Mouse (Mus musculus) embryonic facial prominence, embryonic 14.5 days (tissue): ENCODE measurements around the gene Slc2a6. TPM values are rescaled to one million over a fixed set of nuclear protein-coding genes. Genes with fewer than 3 reads are reported as not detected.

Source experiments
- ATAC-seq: fragments of 200-750 bp; cut with Nextera tagmentation; 2 replicates; pipeline ENCODE4 v1.8.0; 2017; ENCODE audit warnings: low read depth, moderate number of reproducible peaks, moderate TSS enrichment
- DNase-seq: peaks from one replicate; pipeline ENCODE4 v3.0.0-alpha.2; 2015; ENCODE audit warnings: low spot score
- H3K27ac ChIP-seq: fragments of 300-500 bp; sonication (generic); replicated peaks from 2 replicates; pipeline ENCODE4 v1.5.1; 2014; ENCODE audit warnings: low read depth, mild to moderate bottlenecking, low read length, moderate library complexity
- H3K27me3 ChIP-seq: fragments of 300-500 bp; sonication (generic); replicated peaks from 2 replicates; pipeline ENCODE4 v1.6.1; 2014; ENCODE audit warnings: low read length; ENCODE audit not compliant: control insufficient read depth, insufficient read depth
- H3K36me3 ChIP-seq: fragments of 300-500 bp; sonication (generic); 2 replicates; pipeline ENCODE4 v1.6.1; 2014; ENCODE audit warnings: low read length, mixed read lengths; ENCODE audit not compliant: control insufficient read depth, insufficient read depth
- H3K4me1 ChIP-seq: fragments of 300-500 bp; sonication (generic); 2 replicates; pipeline ENCODE4 v1.6.1; 2014; ENCODE audit warnings: antibody characterized with exemption, low read length; ENCODE audit not compliant: control insufficient read depth, insufficient read depth
- H3K4me2 ChIP-seq: fragments of 300-500 bp; sonication (generic); 2 replicates; pipeline ENCODE4 v1.6.1; 2014; ENCODE audit warnings: low read depth, mild to moderate bottlenecking, low read length, moderate library complexity, mixed read lengths
- H3K4me3 ChIP-seq: fragments of 300-500 bp; sonication (generic); 2 replicates; pipeline ENCODE4 v1.5.1; 2014; ENCODE audit warnings: low read depth, mild to moderate bottlenecking, low read length
- H3K9ac ChIP-seq: fragments of 300-500 bp; sonication (generic); 2 replicates; pipeline ENCODE4 v1.6.1; 2014; ENCODE audit warnings: low read depth, mild to moderate bottlenecking, low read length, moderate library complexity, mixed read lengths
- H3K9me3 ChIP-seq: fragments of 300-500 bp; sonication (generic); 2 replicates; pipeline ENCODE4 v1.6.1; 2016; ENCODE audit warnings: low read length; ENCODE audit not compliant: control insufficient read depth
- WGBS: fragments of 180-500 bp; shearing (Covaris S2); extraction: QIAGEN DNeasy Blood & Tissue Kit; methylation state at CpG from one replicate; pipeline ENCODE4 v1.1.7; 2014; 5-methylcytosine and 5-hydroxymethylcytosine counted together
- polyA plus RNA-seq: library from polyadenylated mRNA; unstranded; fragments of >200 nt; fragmentation: Nextera tagmentation; extraction: Ambion mirVana; gene quantifications from 2 replicates; pipeline ENCODE4 v1.2.1, GENCODE M21; 2014

Slc2a6 gene
- polyA plus RNA-seq, 1 experiment from 2014 or later = 0.63 TPM

- H3K9ac ChIP-seq = no peak overlapping the region
- peaks cover 6% of the 10 kb centered on the region; the same call in 1 of the 2 replicates for H3K4me1 ChIP-seq
- no peak overlapping the region for H3K4me3 ChIP-seq
- WGBS = 68% methylated on average over 7 of the region's 7 CpGs
- H3K9me3 ChIP-seq = no peaks in the 10 kb centered on the region
- no peak for DNase-seq
- H3K27ac ChIP-seq = no peak overlapping the region
- H3K4me2 ChIP-seq = no peak overlapping the region
- no peaks in the 10 kb centered on the region for H3K36me3 ChIP-seq
- no peaks in the 10 kb centered on the region for H3K27me3 ChIP-seq
- ATAC-seq = no peak
Measured at GRCm38 (mm10) chr2:27007701-27008100, 20.1 kb downstream of the Slc2a6 start.

DNA sequence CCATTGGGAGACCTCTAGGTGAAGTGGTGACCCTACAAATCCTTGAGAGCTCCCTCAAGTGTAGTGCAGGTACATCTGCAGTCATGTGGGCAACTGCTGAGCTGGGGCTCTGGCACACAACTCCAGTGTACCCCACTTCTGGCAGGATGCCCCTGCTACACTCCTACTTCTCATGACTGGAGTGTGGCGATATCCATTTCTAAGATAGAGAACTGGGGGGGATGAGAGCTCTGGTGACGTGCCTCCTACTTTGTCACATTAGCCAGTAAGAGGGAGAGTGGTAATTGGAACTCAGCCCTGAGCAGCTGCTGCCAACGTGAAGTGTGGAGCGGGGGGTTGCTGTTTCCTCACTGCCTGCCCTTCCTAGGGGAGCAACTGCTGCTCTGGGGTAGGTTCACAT lies 21.5 kb downstream of the Slc2a6 start:
- H3K27ac ChIP-seq = no peak overlapping the region

GRCm38 (mm10) chr2:26997993-26998392 lies 29.8 kb downstream of the Slc2a6 start:
- 88% methylated on average over 6 of the region's 7 CpGs for WGBS
- H3K4me2 ChIP-seq = no peak overlapping the region
- H3K36me3 ChIP-seq = no peaks in the 10 kb centered on the region
- DNase-seq (no peak), ATAC-seq (no peak)
- no peaks in the 10 kb centered on the region for H3K9me3 ChIP-seq
- no peak overlapping the region for H3K4me3 ChIP-seq
- no peaks in the 10 kb centered on the region for H3K27me3 ChIP-seq
- H3K27ac ChIP-seq = no peak overlapping the region
- H3K4me1 ChIP-seq = no peaks in the 10 kb centered on the region
- H3K9ac ChIP-seq = no peak overlapping the region

More for the DNA sequence above, 21.5 kb downstream of the Slc2a6 start:
- no peak for ATAC-seq
- WGBS = 47% methylated on average over 4 of the region's 4 CpGs
- H3K36me3 ChIP-seq = no peaks in the 10 kb centered on the region
- no peak for DNase-seq
- no peaks in the 10 kb centered on the region for H3K9me3 ChIP-seq
- no peak overlapping the region for H3K9ac ChIP-seq
- no peak overlapping the region for H3K4me3 ChIP-seq
- H3K4me2 ChIP-seq = no peak overlapping the region
- H3K4me1 ChIP-seq = peaks cover 6% of the 10 kb centered on the region; the same call in 1 of the 2 replicates
- no peaks in the 10 kb centered on the region for H3K27me3 ChIP-seq

DNA sequence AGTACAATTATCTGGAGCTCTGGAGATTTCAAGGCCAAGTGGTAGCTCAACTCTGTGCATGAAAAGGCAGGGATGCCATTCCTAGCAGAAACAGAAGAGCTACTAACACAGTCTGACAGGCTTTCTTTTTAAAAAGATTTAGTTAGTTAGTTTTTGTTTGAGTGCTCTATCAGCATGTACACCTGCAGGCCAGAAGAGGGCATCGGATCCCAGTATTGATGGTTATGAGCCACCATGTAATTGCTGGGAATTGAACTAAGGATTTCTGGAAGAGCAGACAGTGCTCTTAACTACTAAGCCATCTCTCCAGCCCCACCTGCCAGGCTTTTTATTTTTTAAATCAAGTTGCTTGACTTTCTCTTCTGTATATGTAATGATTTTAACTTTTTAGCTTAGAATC lies 30.3 kb downstream of the Slc2a6 start:
- DNase-seq (no peak), ATAC-seq (no peak)
- Histone ChIP-seq H3K4me3 (no peak overlapping the region), H3K4me1 (no peaks in the 10 kb centered on the region), H3K4me2 (no peak overlapping the region), H3K9ac (no peak overlapping the region), H3K27ac (no peak overlapping the region), H3K9me3 (no peaks in the 10 kb centered on the region), H3K27me3 (no peaks in the 10 kb centered on the region), H3K36me3 (no peaks in the 10 kb centered on the region)
- WGBS = 56% methylated on average over 1 of the region's 1 CpGs

GRCm38 (mm10) chr2:26993936-26994335 lies 33.9 kb downstream of the Slc2a6 start:
- no peak for ATAC-seq
- Histone ChIP-seq H3K27me3 (no peaks in the 10 kb centered on the region), H3K4me2 (no peak overlapping the region), H3K9me3 (no peaks in the 10 kb centered on the region), H3K4me3 (no peak overlapping the region), H3K27ac (no peak overlapping the region), H3K36me3 (no peaks in the 10 kb centered on the region), H3K9ac (no peak overlapping the region), H3K4me1 (no peaks in the 10 kb centered on the region)
- 81% methylated on average over 3 of the region's 3 CpGs for WGBS
- DNase-seq = no peak

- WGBS = 80% methylated on average over 5 of the region's 5 CpGs
- Histone ChIP-seq H3K27me3 (no peaks in the 10 kb centered on the region), H3K4me2 (no peak overlapping the region), H3K36me3 (no peaks in the 10 kb centered on the region), H3K9me3 (no peaks in the 10 kb centered on the region), H3K9ac (no peak overlapping the region), H3K4me3 (no peak overlapping the region), H3K4me1 (no peaks in the 10 kb centered on the region), H3K27ac (no peak overlapping the region)
- ATAC-seq (no peak), DNase-seq (no peak)
Measured at GRCm38 (mm10) chr2:26984640-26985039, 43.2 kb downstream of the Slc2a6 start.

GRCm38 (mm10) chr2:26984179-26984578 lies 43.6 kb downstream of the Slc2a6 start:
- Histone ChIP-seq H3K4me3 (no peak overlapping the region), H3K9ac (no peak overlapping the region), H3K4me1 (no peaks in the 10 kb centered on the region), H3K4me2 (no peak overlapping the region), H3K27ac (no peak overlapping the region), H3K27me3 (no peaks in the 10 kb centered on the region), H3K9me3 (no peaks in the 10 kb centered on the region), H3K36me3 (no peaks in the 10 kb centered on the region)
- 73% methylated on average over 2 of the region's 2 CpGs for WGBS
- DNase-seq (no peak), ATAC-seq (no peak)

DNA sequence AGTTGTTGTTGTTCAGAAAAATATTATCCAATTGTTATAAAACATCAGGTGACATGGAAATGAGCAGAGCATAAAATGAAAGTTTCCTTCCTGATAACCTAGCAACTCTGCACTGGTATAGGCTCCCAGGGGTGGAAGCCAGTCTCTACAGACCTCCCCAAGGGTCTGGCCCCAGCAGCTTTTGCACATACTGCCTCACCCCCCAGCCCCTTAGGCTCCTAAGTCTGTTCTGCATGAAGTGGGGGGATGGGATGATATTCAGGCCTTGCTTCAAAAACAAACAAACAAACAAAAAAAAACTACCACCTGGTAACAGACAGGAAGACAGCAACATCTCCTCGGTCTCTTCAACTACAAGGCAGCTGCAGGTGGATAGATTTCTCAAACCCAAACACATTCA lies 47.4 kb downstream of the Slc2a6 start:
- Histone ChIP-seq H3K36me3 (no peaks in the 10 kb centered on the region), H3K9ac (no peak overlapping the region)
- no peak for ATAC-seq

DNA sequence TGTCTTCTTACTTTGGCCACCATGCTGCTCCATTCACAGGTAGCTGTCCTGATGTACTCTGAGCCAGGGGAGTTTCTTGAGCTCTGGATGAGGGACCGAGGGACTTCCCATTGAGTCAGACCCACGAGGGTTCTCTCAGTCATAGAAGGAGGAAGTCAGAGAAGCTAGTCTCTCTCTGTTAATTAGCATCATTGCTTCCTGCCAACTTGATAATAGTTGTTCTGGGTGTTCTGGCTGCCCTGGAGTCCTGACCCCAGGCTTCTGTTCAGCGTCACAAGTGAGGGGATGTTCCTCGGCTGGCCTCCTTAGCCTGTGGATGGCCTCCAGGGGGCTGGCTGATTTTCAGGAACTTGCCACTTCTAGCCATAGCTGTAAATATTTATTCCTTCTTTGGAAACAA lies 53.8 kb downstream of the Slc2a6 start:
- Histone ChIP-seq H3K4me1 (no peaks in the 10 kb centered on the region), H3K27ac (no peak overlapping the region), H3K9me3 (no peaks in the 10 kb centered on the region), H3K4me3 (no peak overlapping the region), H3K27me3 (no peaks in the 10 kb centered on the region), H3K4me2 (no peak overlapping the region), H3K36me3 (no peaks in the 10 kb centered on the region), H3K9ac (no peak overlapping the region)
- ATAC-seq = no peak
- 40% methylated on average over 4 of the region's 4 CpGs for WGBS
- DNase-seq = no peak

More for the DNA sequence above, 47.4 kb downstream of the Slc2a6 start:
- DNase-seq = no peak
- 63% methylated on average over 1 of the region's 1 CpGs for WGBS
- Histone ChIP-seq H3K4me3 (no peak overlapping the region), H3K27me3 (no peaks in the 10 kb centered on the region), H3K4me2 (no peak overlapping the region), H3K27ac (no peak overlapping the region), H3K9me3 (no peaks in the 10 kb centered on the region), H3K4me1 (no peaks in the 10 kb centered on the region)
